Mouse (Mus musculus) heart, embryonic 15.5 days (tissue): ENCODE measurements around the gene Sh3pxd2a. TPM values are rescaled to one million over a fixed set of nuclear protein-coding genes. Genes with fewer than 3 reads are reported as not detected.

ENCODE experiments used
- ATAC-seq: fragments of 200-750 bp; cut with Nextera tagmentation; replicated peaks from 2 replicates; pipeline ENCODE4 v1.8.0; 2017; ENCODE audit warnings: low read depth, moderate TSS enrichment; ENCODE audit not compliant: insufficient number of reproducible peaks, insufficient read depth, low FRiP score
- H3K27ac ChIP-seq: fragments of 300-500 bp; sonication (generic); 2 replicates; pipeline ENCODE4 v1.5.1; 2015; ENCODE audit warnings: mild to moderate bottlenecking, inconsistent platforms
- H3K27me3 ChIP-seq: fragments of 300-500 bp; sonication (generic); 2 replicates; pipeline ENCODE4 v1.6.1; 2015; ENCODE audit warnings: inconsistent platforms
- H3K36me3 ChIP-seq: fragments of 300-500 bp; sonication (generic); 2 replicates; pipeline ENCODE4 v1.6.1; 2015; ENCODE audit warnings: mild to moderate bottlenecking, inconsistent platforms
- H3K4me1 ChIP-seq: fragments of 300-500 bp; sonication (generic); replicated peaks from 2 replicates; pipeline ENCODE4 v1.6.1; 2015; ENCODE audit warnings: inconsistent platforms
- H3K4me2 ChIP-seq: fragments of 300-500 bp; sonication (generic); 2 replicates; pipeline ENCODE4 v1.6.1; 2015; ENCODE audit warnings: inconsistent platforms, mild to moderate bottlenecking, moderate library complexity
- H3K4me3 ChIP-seq: fragments of 300-500 bp; sonication (generic); 2 replicates; pipeline ENCODE4 v1.5.1; 2015; ENCODE audit warnings: mild to moderate bottlenecking, inconsistent platforms
- H3K9ac ChIP-seq: fragments of 300-500 bp; sonication (generic); 2 replicates; pipeline ENCODE4 v1.6.1; 2015; ENCODE audit warnings: mild to moderate bottlenecking, inconsistent platforms
- H3K9me3 ChIP-seq: fragments of 300-500 bp; sonication (generic); replicated peaks from 2 replicates; pipeline ENCODE4 v1.6.1; 2016; ENCODE audit warnings: inconsistent platforms
- WGBS: fragments of 180-500 bp; shearing (Covaris S2); methylation state at CpG from one replicate; pipeline ENCODE4 v1.1.7; 2015; ENCODE audit warnings: mixed read lengths; 5-methylcytosine and 5-hydroxymethylcytosine counted together
- polyA plus RNA-seq: library from polyadenylated mRNA; unstranded; fragments of >200 nt; fragmentation: Nextera tagmentation; extraction: Ambion mirVana; gene quantifications from 2 replicates; pipeline ENCODE4 v1.2.1, GENCODE M21; 2015

Sh3pxd2a gene
- polyA plus RNA-seq, 1 experiment from 2014 or later, result 5.3 TPM

- Histone ChIP-seq H3K27ac (no peak overlapping the region), H3K9me3 (no peaks in the 10 kb centered on the region), H3K4me2 (no peak overlapping the region), H3K4me1 (peaks cover 25% of the 10 kb centered on the region), H3K27me3 (no peaks in the 10 kb centered on the region), H3K36me3 (peaks cover 63% of the 10 kb centered on the region), H3K4me3 (no peak overlapping the region), H3K9ac (no peak overlapping the region)
- ATAC-seq, result no peak
- 88% methylated on average over 6 of the region's 6 CpGs for WGBS
These were observed 178.6 kb downstream of the Sh3pxd2a start for GRCm38 (mm10) chr19:47285581-47285980.

DNA sequence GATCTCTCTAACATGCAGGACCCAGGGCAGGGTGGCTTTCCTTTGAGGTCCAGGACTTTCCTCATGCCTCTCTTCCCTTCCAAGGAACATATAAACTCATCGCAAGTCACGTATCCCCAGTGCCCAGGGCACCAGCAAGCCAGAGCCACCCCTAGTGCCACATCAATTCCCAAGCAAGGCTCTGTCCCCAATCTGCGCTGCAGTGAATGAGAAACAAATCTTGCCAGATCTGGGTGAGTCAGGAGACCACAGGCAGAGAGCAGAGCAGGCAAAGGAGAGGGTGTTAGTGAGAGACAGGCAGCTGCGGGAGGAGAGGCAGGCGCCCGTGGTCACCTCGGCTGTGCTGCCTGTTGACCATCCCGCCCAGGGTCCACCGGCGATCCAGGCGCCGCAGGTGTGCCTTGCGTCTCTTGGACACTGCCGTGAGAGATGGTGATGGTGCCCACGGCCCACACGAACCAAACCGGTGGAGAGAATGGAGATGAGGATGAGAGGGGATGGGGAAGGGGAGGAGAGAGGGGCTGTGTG is 181.4 kb downstream of the Sh3pxd2a start:
- peaks cover 58% of the 10 kb centered on the region for H3K36me3 ChIP-seq
- WGBS, result 93% methylated on average over 17 of the region's 17 CpGs

DNA sequence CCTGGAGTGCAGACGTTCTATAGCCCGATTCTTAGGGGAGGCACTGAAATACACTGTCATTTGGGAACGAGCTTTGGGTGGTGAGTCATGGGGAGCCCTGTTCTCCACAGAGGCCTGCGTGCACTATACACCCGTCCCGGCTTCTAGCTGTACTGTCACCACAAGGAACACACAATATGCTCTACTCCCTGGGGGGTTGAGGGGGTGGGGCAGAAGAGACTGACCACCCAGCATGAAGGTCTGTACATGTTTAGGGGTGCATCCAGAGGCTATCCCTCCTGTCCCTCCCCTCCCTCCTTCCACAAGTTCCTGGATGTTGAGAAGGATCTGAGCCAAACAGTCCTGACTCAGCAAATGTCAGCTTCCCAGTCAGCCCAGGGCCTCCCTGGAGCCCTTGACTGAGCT is 182.1 kb downstream of the Sh3pxd2a start:
- Histone ChIP-seq H3K4me3 (no peak overlapping the region), H3K4me1 (peaks cover 47% of the 10 kb centered on the region), H3K4me2 (no peak overlapping the region), H3K9ac (no peak overlapping the region), H3K9me3 (no peaks in the 10 kb centered on the region), H3K36me3 (peaks cover 59% of the 10 kb centered on the region), H3K27me3 (no peaks in the 10 kb centered on the region), H3K27ac (peak overlapping the region; percentile 89)
- 70% methylated on average over 6 of the region's 6 CpGs for WGBS
- ATAC-seq, result no peak

More for the DNA sequence above, 181.4 kb downstream of the Sh3pxd2a start:
- no peak for ATAC-seq
- no peaks in the 10 kb centered on the region for H3K9me3 ChIP-seq
- H3K27me3 ChIP-seq, result no peaks in the 10 kb centered on the region
- no peak overlapping the region for H3K4me2 ChIP-seq
- no peak overlapping the region for H3K4me3 ChIP-seq
- H3K27ac ChIP-seq, result peak overlapping the region; percentile 89
- no peak overlapping the region for H3K9ac ChIP-seq
- peaks cover 45% of the 10 kb centered on the region for H3K4me1 ChIP-seq

GRCm38 (mm10) chr19:47280894-47281293 is 183.3 kb downstream of the Sh3pxd2a start:
- Histone ChIP-seq H3K4me2 (no peak overlapping the region), H3K9ac (peak overlapping the region; percentile 11; the same call in 1 of the 2 replicates), H3K4me1 (peaks cover 55% of the 10 kb centered on the region), H3K27ac (peak overlapping the region; percentile 89), H3K4me3 (no peak overlapping the region), H3K9me3 (no peaks in the 10 kb centered on the region), H3K36me3 (peaks cover 58% of the 10 kb centered on the region), H3K27me3 (no peaks in the 10 kb centered on the region)
- no peak for ATAC-seq
- 54% methylated on average over 9 of the region's 9 CpGs for WGBS

DNA sequence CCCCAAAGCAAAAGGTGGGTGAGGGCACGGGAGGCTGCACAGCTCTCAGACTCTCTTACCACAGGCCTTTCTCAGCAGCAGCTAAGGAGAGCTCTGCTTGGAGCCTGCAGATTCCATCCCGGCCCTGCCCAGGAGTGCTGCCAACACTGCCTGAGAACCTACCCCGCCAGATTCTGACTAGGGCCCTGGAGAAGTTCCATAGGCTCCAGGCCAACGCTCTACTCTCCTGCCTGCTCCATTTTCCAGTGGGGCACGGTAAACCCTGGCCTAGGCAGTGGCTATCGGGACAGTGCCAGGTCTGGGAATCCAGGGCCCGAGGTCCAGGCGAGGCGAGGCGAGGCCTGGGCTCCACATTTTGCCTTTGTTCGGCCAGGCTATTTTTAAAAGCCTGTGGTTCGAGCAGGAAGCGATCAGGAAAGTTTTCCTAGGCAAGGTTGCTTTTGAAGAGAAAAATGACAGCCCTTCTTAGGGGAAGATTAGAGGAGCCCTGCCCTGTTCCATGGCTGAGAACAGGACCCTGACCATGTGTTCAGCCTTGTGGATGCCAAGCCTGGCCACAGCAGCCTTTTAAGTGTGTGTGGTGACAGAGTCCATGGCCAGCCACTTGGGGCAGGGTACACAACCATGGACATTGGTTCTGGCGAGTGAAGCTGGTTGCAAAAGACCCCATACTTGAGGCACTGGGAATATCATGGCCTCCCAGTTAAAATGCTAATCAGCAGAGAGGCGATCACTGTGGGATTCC is 184.2 kb downstream of the Sh3pxd2a start:
- H3K4me3 ChIP-seq, result no peak overlapping the region
- no peaks in the 10 kb centered on the region for H3K27me3 ChIP-seq
- peak overlapping the region; percentile 31 for H3K4me2 ChIP-seq
- peaks cover 58% of the 10 kb centered on the region for H3K36me3 ChIP-seq
- H3K4me1 ChIP-seq, result peaks cover 55% of the 10 kb centered on the region
- no peak overlapping the region for H3K9ac ChIP-seq
- 24% methylated on average over 15 of the region's 15 CpGs for WGBS
- ATAC-seq, result peak; percentile 75
- H3K27ac ChIP-seq, result peak overlapping the region; percentile 89
- H3K9me3 ChIP-seq, result no peaks in the 10 kb centered on the region

- ATAC-seq, result peak; percentile 25; the same call in 1 of the 2 replicates
- H3K9ac ChIP-seq, result no peak overlapping the region
These were observed 184.8 kb downstream of the Sh3pxd2a start for GRCm38 (mm10) chr19:47279372-47279771.

GRCm38 (mm10) chr19:47276730-47277129 is 187.5 kb downstream of the Sh3pxd2a start:
- 70% methylated on average over 6 of the region's 6 CpGs for WGBS
- Histone ChIP-seq H3K27ac (peak overlapping the region; percentile 47), H3K4me1 (peaks cover 42% of the 10 kb centered on the region), H3K9ac (no peak overlapping the region), H3K36me3 (peaks cover 63% of the 10 kb centered on the region), H3K4me2 (no peak overlapping the region), H3K9me3 (no peaks in the 10 kb centered on the region), H3K27me3 (no peaks in the 10 kb centered on the region), H3K4me3 (no peak overlapping the region)
- ATAC-seq, result 0 out of 2 replicates have a peak, but pooled peaks have one; percentile 15

More at GRCm38 (mm10) chr19:47279372-47279771, 184.8 kb downstream of the Sh3pxd2a start:
- H3K27ac ChIP-seq, result peak overlapping the region; percentile 89
- peak overlapping the region; percentile 31 for H3K4me2 ChIP-seq
- H3K36me3 ChIP-seq, result peaks cover 54% of the 10 kb centered on the region
- no peaks in the 10 kb centered on the region for H3K9me3 ChIP-seq
- no peaks in the 10 kb centered on the region for H3K27me3 ChIP-seq
- H3K4me1 ChIP-seq, result peaks cover 55% of the 10 kb centered on the region
- H3K4me3 ChIP-seq, result no peak overlapping the region
- 36% methylated on average over 4 of the region's 4 CpGs for WGBS

DNA sequence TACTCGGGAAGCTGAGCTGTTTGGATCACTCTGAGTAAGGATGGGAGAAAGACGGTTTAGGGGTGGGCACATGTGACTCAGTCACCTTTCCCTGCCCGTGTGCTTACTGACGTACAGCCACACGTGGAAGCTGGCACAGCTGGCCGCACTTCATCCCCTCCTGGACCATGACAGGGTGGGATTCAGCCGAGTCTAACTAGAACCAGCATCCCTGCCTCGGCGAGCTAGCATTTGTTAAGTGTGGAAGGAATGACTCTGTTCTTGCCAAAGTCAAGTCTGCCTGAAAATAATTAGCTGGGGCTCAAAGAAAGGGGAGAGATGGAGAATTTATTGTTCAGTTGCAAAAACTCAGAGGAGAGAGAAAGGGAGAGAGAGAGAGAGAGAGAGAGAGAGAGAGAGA is 193.7 kb downstream of the Sh3pxd2a start:
- Histone ChIP-seq H3K27me3 (no peaks in the 10 kb centered on the region), H3K4me1 (no peaks in the 10 kb centered on the region), H3K4me3 (no peak overlapping the region), H3K27ac (no peak overlapping the region), H3K36me3 (peaks cover 89% of the 10 kb centered on the region), H3K9ac (no peak overlapping the region), H3K4me2 (no peak overlapping the region), H3K9me3 (no peaks in the 10 kb centered on the region)
- WGBS, result 78% methylated on average over 9 of the region's 9 CpGs
- ATAC-seq, result no peak

GRCm38 (mm10) chr19:47269729-47270128 is 194.5 kb downstream of the Sh3pxd2a start:
- no peaks in the 10 kb centered on the region for H3K9me3 ChIP-seq
- no peak overlapping the region for H3K9ac ChIP-seq
- no peak overlapping the region for H3K27ac ChIP-seq
- H3K4me1 ChIP-seq, result 0 out of 2 replicates have a peak, but pooled peaks cover under 1% of the 10 kb centered on the region
- peaks cover 83% of the 10 kb centered on the region for H3K36me3 ChIP-seq
- no peaks in the 10 kb centered on the region for H3K27me3 ChIP-seq
- WGBS, result 63% methylated on average over 8 of the region's 8 CpGs
- no peak overlapping the region for H3K4me2 ChIP-seq
- ATAC-seq, result no peak
- no peak overlapping the region for H3K4me3 ChIP-seq

DNA sequence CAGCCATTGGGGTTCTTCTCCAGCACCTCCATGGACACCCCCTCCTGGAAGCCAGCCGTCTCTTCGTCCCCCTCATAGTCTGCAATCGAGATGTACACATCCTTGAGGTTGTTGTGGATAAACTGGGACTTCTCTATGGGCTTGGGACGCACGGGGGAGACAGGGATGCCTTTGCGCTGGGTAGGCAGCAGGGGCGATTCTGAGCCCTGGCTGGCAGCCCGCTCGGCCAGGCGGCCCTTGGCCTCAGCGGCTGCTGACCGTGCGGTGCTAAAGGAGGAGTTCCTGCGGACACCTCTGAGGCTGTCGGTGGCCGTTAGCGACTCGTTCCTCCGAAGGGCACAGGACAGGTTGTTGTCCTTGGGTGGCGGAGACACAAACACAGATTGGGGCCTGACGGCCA is 197.1 kb downstream of the Sh3pxd2a start:
- 87% methylated on average over 21 of the region's 21 CpGs for WGBS
- Histone ChIP-seq H3K4me1 (0 out of 2 replicates have a peak, but pooled peaks cover 4% of the 10 kb centered on the region), H3K36me3 (peaks cover 60% of the 10 kb centered on the region), H3K4me3 (no peak overlapping the region), H3K4me2 (no peak overlapping the region), H3K27me3 (no peaks in the 10 kb centered on the region), H3K27ac (no peak overlapping the region), H3K9ac (no peak overlapping the region), H3K9me3 (no peaks in the 10 kb centered on the region)
- ATAC-seq, result no peak

DNA sequence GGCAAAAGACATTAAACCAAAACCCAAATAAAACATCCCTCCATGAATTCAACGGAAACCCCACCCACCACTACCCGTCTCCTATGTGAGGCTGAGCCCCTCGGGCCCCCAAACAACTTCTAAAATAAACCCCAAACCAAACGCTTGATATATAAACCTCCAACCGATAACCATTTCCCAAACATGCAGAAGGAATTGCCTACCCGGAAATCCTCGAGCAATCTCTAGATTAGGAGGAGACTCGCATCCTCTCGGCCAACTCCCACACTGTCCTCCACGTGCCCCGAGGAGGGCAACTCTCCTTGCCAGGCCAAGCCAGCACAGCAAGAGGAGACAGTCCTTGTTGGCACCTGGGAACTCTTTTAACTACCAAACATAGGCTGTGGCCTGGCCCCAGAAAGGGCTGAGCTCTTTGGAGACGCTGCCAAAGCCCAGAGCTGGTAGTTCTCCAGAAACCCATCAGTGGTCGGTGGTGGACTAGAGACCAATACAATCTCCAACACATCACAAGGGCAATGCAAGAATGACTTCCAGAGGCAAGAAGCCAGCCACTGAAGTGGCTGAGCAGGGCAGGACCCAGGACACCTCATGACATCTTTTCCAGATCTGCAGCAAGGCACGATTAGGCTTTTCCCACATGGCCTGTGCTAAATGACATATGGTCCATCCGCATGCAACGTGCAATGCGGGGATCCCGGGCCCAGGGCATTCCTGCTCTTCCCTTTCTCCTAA is 198.0 kb downstream of the Sh3pxd2a start:
- Histone ChIP-seq H3K4me2 (no peak overlapping the region), H3K27ac (no peak overlapping the region), H3K9me3 (no peaks in the 10 kb centered on the region), H3K27me3 (no peaks in the 10 kb centered on the region), H3K4me3 (no peak overlapping the region), H3K4me1 (0 out of 2 replicates have a peak, but pooled peaks cover 6% of the 10 kb centered on the region), H3K36me3 (peaks cover 52% of the 10 kb centered on the region), H3K9ac (no peak overlapping the region)
- no peak for ATAC-seq
- 79% methylated on average over 18 of the region's 18 CpGs for WGBS
